Mouse (Mus musculus): ENCODE measurements around the gene Pcf11. TPM values are rescaled to one million over a fixed set of nuclear protein-coding genes. Genes with fewer than 3 reads are reported as not detected.

Gene Pcf11
- polyA plus RNA-seq (2015; fragmentation: Nextera tagmentation; extraction: Ambion mirVana) = 24.0 and 26.6 TPM in 2 replicates

DNA sequence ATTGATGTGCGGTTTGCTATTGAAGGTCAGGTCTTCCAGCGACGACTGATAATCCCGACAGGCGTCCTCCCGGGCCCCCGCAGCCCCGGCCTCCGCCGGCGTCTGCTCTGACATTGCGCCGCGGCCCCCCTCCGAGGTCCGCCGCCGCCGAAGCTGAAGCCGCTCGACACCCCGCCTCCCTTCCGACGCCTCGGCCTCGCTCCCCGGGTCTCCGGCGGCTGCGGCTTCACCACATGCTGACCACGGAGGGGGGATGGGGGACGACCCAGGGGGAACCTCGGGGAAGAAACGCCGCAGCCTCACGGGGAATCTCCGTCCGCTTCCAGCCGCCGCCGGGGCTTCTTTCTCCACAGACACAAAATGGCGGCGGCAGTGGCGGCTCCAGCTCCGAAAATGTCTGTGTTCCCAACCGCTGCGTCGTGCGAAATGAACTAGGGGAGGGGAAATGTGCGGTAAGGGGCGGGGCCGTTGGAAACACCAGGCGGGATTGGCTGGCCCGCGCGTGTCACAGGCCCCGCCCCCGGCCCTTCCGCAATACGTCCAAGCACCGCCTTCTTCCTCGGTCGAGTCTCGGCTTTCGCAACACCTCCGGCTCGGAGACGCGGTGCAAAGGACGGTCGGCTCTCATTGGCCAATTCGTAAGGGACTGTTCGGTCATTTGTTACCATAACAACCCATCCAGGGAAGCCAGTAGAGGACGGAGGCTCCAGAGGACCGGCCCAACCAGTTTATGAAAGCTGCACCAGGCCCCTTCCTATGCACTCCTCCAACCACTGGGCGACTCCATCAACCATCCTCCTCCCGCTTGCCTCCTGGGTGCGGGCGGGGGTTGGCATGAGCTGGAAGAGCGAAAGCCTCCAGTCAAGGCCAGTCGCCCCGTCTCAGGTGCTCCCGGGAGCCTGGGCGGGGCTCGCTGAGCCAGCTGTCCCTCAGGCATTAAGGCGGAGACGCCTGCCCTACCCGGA is at the start of gene Pcf11:
Pcf11 (minus strand) TSS at position 428 of the 965 bp plus-strand sequence.
- Histone ChIP-seq H3K36me3 (ENCODE audit: poor library complexity, severe bottlenecking) (peaks cover 7% of the 10 kb centered on the region; the same call in 1 of the 2 replicates), H3K4me1 (peaks cover 20% of the 10 kb centered on the region), H3K9ac (peak within 1 kb of the TSS; percentile 97), H3K27me3 (no peaks in the 10 kb centered on the region), H3K4me2 (peak within 1 kb of the TSS; percentile 80), H3K4me3 (peak within 1 kb of the TSS; percentile 99), H3K27ac (peak within 1 kb of the TSS; percentile 97), H3K9me3 (replicated peaks) (no peaks in the 10 kb centered on the region)
- ATAC-seq = peak; percentile 98
- WGBS = under 1% methylated on average over 87 of the region's 88 CpGs

DNA sequence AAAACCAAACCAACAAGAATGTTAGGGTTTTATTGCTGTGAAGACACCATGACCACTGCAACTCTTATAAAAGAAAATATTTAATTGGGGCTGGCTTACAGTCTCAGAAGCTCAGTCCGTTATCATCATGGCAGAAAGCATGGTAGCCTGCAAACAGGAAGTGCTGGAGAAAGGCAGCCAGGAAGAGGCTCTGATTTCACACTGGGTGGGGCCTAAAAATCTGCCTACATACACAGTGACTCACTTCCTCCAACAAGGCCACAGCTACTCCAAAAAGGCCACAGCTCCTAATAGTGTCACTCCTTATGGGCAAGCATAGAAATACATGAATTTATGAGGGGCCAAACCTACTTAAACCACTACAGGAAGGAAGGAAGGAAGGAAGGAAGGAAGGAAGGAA is 45.3 kb upstream of the Pcf11 start:
- 84% methylated on average over 1 of the region's 1 CpGs for WGBS
- H3K36me3 ChIP-seq (ENCODE audit: poor library complexity, severe bottlenecking) = no peaks in the 10 kb centered on the region
- H3K27ac ChIP-seq = no peak overlapping the region
- H3K4me1 ChIP-seq = no peaks in the 10 kb centered on the region
- H3K9me3 ChIP-seq (replicated peaks) = no peaks in the 10 kb centered on the region
- no peak for ATAC-seq
- H3K4me2 ChIP-seq = no peak overlapping the region
- no peak overlapping the region for H3K9ac ChIP-seq
- H3K4me3 ChIP-seq = no peak overlapping the region
- no peaks in the 10 kb centered on the region for H3K27me3 ChIP-seq

DNA sequence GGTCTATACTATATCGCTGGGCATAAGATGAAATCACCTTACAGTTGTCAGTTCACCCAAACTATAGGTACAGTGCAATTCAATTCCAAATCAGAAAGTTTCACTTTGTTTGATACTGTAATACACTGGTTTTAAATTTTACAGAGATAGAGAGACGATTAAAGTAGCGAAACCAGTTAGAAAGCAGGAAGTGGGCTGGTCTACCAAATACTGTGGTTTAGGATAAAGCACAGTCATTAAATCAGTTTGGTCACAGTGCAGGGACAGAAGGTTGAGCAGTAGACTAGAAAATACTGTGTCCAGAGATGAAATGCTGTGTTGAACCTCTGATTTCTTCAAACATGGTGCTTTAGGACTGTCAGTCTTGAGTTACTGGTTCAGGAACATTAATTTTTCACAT is 41.9 kb upstream of the Pcf11 start:
- Histone ChIP-seq H3K9ac (no peak overlapping the region), H3K27ac (no peak overlapping the region), H3K27me3 (no peaks in the 10 kb centered on the region), H3K4me3 (no peak overlapping the region), H3K36me3 (ENCODE audit: poor library complexity, severe bottlenecking) (no peaks in the 10 kb centered on the region), H3K4me1 (no peaks in the 10 kb centered on the region), H3K4me2 (no peak overlapping the region), H3K9me3 (replicated peaks) (no peaks in the 10 kb centered on the region)
- no peak for ATAC-seq
- 88% methylated on average over 3 of the region's 3 CpGs for WGBS

DNA sequence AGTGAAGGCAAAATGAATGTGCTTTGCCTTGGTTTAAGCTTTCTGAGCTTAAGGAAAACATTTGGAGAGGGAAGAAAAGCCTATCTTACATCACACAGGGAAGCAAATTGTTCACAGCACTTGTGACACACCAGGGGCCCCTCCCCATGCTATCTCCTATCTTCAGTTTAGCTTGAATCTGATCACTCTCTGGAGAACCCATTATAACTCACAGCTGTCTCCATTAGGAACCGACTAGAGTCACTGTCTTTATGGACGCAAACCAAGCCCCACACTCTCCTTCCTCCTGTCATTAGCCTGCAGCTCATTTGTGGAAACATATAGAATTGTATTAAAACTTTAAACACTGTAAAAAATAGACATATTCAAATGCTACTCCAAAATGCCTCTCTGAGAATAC is 39.8 kb upstream of the Pcf11 start:
- ATAC-seq = no peak
- Histone ChIP-seq H3K27me3 (no peaks in the 10 kb centered on the region), H3K4me2 (no peak overlapping the region), H3K9ac (no peak overlapping the region), H3K36me3 (ENCODE audit: poor library complexity, severe bottlenecking) (no peaks in the 10 kb centered on the region), H3K9me3 (replicated peaks) (no peaks in the 10 kb centered on the region), H3K4me3 (no peak overlapping the region), H3K27ac (no peak overlapping the region), H3K4me1 (no peaks in the 10 kb centered on the region)
- WGBS = 47% methylated on average over 2 of the region's 2 CpGs

DNA sequence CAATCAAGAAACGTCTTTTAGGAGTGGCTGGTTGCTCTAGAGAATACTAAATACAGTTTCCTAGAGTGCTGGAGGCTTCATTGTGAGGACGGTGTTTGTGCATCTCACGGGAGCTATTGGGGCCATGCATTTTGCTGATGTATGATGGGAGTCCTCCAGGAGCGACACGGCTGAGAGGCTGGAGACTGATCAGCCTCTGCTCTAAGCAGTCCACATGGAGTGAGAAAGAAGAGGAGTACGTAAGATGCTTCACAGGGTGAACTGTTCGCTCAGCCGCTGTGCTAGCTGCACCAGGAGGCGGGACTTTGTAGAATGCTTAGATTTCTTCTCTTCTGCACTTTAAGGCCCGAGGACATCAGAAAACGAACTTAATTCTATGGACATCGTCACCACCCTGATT is 37.0 kb upstream of the Pcf11 start:
- Histone ChIP-seq H3K27ac (no peak overlapping the region), H3K4me2 (no peak overlapping the region), H3K27me3 (no peaks in the 10 kb centered on the region), H3K36me3 (ENCODE audit: poor library complexity, severe bottlenecking) (no peaks in the 10 kb centered on the region), H3K4me1 (no peaks in the 10 kb centered on the region), H3K9ac (no peak overlapping the region), H3K4me3 (no peak overlapping the region), H3K9me3 (replicated peaks) (no peaks in the 10 kb centered on the region)
- no peak for ATAC-seq
- 75% methylated on average over 12 of the region's 12 CpGs for WGBS

DNA sequence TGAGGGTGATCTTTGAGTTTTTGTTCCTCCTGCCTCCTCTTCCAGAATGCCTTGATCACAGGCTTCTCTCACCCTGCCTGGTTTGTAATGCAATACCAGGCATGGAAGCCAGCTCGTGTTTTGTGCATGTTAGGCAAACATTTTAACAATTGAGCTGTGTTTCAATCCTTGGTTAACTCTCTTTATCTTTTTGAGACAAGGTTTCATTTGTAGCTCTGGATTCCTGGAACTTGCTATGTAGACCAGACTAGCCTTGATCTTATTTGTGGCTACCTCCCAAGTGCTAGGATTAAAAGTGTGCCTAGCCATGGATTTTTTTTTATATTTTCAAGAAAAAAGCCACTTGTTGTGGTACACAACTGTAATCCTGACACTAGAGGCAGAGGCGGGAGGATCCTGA is 35.8 kb upstream of the Pcf11 start:
- Histone ChIP-seq H3K9me3 (replicated peaks) (no peaks in the 10 kb centered on the region), H3K36me3 (ENCODE audit: poor library complexity, severe bottlenecking) (no peaks in the 10 kb centered on the region), H3K27ac (no peak overlapping the region), H3K9ac (no peak overlapping the region), H3K4me2 (no peak overlapping the region), H3K4me3 (no peak overlapping the region), H3K27me3 (no peaks in the 10 kb centered on the region), H3K4me1 (no peaks in the 10 kb centered on the region)
- 71% methylated on average over 2 of the region's 2 CpGs for WGBS
- ATAC-seq = no peak

DNA sequence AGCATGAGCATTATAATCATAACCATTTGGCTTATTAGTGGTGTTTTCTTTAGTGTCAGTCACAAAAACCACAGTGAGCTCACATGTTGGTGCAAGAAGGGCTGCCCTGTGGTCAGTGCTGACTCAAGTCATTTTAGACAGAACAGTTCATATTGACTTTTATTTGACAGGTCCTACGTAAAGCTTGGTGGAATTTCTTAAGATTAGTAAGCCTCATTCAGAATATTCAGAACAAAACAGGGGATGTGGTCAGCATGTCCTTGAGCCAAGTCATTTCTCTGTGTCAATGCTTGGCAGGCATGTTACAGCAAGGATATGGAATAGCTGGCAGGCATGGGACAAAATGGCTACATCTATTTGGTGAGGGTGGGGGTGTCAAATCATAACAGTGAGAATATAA is 33.9 kb upstream of the Pcf11 start:
- ATAC-seq = no peak
- Histone ChIP-seq H3K9ac (no peak overlapping the region), H3K27ac (no peak overlapping the region), H3K36me3 (ENCODE audit: poor library complexity, severe bottlenecking) (no peaks in the 10 kb centered on the region), H3K4me2 (no peak overlapping the region), H3K4me3 (no peak overlapping the region), H3K27me3 (no peaks in the 10 kb centered on the region), H3K4me1 (no peaks in the 10 kb centered on the region), H3K9me3 (replicated peaks) (no peaks in the 10 kb centered on the region)
- WGBS = 76% methylated on average over 1 of the region's 1 CpGs

DNA sequence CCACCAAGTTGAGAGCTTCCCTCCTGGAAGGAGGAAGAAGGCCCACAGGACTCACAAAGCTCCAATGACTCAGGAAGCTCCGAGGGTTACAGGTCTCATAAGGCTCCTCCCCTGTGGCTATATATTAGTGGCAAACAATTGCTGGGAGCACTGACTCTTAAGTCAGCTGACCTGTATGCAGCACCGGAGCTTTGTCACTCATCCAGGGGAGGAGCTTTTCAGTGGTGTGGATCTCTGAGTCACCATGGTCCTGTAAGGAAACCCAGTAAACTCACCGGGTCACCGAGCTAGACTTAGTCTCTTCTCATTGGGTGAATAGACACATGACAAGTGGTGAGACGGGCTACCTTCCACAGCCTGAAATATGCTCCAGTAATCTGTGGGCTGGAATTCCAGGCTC is 29.0 kb upstream of the Pcf11 start:
- H3K27ac ChIP-seq = no peak overlapping the region
- H3K9me3 ChIP-seq (replicated peaks) = no peaks in the 10 kb centered on the region
- H3K36me3 ChIP-seq (ENCODE audit: poor library complexity, severe bottlenecking) = no peaks in the 10 kb centered on the region
- no peak overlapping the region for H3K4me2 ChIP-seq
- no peak for ATAC-seq
- no peak overlapping the region for H3K4me3 ChIP-seq
- 83% methylated on average over 5 of the region's 5 CpGs for WGBS
- no peaks in the 10 kb centered on the region for H3K27me3 ChIP-seq
- no peaks in the 10 kb centered on the region for H3K4me1 ChIP-seq
- no peak overlapping the region for H3K9ac ChIP-seq

DNA sequence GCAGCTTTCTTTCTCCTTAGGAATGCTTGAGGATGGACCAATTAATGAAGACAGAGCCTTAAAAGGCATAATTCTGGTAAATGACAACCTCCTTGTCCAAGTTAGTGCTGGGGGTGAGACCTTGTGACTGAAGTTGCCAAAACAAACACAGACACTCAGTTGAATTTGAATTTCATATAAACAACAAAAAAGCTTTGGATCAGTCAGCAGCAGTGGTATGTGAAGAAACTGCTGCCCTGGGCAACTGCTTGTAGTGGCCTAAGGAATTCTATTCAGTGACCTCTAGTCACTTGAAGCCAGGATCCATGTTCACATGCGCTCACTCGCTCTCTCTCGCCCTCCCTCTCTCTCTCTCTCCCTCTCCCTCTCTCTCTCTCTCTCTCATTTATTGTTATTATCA is 26.7 kb upstream of the Pcf11 start:
- H3K4me2 ChIP-seq = no peak overlapping the region
- no peak overlapping the region for H3K4me3 ChIP-seq
- no peak for ATAC-seq
- H3K4me1 ChIP-seq = no peaks in the 10 kb centered on the region
- no peak overlapping the region for H3K27ac ChIP-seq
- H3K36me3 ChIP-seq (ENCODE audit: poor library complexity, severe bottlenecking) = no peaks in the 10 kb centered on the region
- WGBS = 80% methylated on average over 3 of the region's 3 CpGs
- no peaks in the 10 kb centered on the region for H3K27me3 ChIP-seq
- H3K9me3 ChIP-seq (replicated peaks) = no peaks in the 10 kb centered on the region
- no peak overlapping the region for H3K9ac ChIP-seq

DNA sequence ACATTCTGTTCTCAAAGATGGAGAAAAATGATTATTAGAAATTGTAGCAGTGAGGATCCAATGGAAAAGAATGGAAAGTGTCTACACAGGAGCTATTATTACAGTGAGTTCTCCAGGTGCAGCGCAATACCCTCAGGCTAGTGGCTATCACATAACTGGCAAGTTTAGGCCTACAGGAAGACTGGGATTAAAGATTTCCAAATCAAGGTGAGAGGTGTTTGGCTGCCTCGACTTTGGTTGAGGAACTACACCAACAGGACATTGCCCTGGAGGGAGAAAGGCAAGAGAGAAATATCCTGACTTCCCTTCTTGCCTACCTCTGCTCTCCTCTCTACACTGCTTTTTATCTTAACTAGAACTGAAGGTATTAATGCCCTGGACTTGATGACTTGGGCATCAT is 19.4 kb upstream of the Pcf11 start:
- no peak overlapping the region for H3K4me2 ChIP-seq
- H3K36me3 ChIP-seq (ENCODE audit: poor library complexity, severe bottlenecking) = no peaks in the 10 kb centered on the region
- H3K27me3 ChIP-seq = no peaks in the 10 kb centered on the region
- no peak for ATAC-seq
- no peak overlapping the region for H3K27ac ChIP-seq
- no peaks in the 10 kb centered on the region for H3K9me3 ChIP-seq (replicated peaks)
- no peak overlapping the region for H3K4me3 ChIP-seq
- no peaks in the 10 kb centered on the region for H3K4me1 ChIP-seq
- 76% methylated on average over 2 of the region's 2 CpGs for WGBS
- no peak overlapping the region for H3K9ac ChIP-seq

DNA sequence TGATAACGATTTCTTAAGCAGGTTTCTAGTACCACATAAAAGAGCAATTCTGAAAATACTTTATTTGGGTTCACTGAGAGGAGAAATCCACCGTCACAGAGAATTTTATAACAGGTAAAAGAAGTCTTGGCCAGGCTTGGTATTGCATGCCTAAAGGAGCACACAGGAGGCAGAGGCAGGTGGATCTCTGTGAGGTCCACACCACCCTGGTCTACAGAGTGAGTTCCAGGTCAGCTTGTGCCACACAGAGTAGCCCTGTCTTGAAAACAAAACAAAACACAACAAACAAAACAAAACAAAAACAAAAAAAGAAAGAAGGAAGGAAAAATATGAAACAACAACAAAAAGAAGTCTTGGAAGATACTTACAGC is 18.6 kb upstream of the Pcf11 start:
- Histone ChIP-seq H3K4me1 (no peaks in the 10 kb centered on the region), H3K9me3 (replicated peaks) (no peaks in the 10 kb centered on the region), H3K36me3 (ENCODE audit: poor library complexity, severe bottlenecking) (no peaks in the 10 kb centered on the region), H3K4me2 (no peak overlapping the region), H3K9ac (no peak overlapping the region), H3K4me3 (no peak overlapping the region), H3K27me3 (no peaks in the 10 kb centered on the region), H3K27ac (no peak overlapping the region)
- 68% methylated on average over 2 of the region's 2 CpGs for WGBS
- no peak for ATAC-seq

DNA sequence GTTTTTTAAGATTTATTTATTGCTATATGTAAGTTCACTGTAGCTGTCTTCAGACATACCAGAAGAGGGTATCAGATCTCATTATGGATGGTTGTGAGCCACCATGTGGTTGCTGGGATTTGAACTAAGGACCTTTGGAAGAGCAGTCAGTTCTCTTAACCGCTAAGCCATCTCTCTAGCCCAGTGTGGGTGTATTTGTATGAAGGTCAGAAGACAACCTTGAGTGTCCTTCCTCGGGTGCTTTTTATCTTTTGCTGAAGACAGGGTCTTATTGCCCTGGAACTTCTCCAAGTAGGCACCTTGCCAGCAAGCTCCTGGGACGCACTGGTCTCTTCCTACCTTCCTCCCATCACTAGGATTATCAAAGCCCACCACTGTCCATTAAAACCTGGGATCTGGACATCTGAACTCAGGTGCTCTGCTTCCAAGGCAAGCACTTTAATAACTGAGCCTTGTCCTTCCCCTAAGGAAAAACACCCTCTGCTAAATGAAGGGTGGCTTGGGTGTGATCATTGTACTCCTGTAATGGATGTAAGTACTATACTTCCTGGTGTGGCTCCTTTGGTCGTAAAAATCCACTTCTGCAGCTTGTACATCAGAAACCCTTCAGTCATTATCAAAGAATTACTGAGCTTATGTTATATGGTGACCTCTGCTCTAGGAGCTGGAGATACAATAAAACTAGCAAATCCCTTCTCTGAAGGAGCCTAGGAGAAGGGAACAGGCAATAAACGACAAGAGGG is 18.0 kb upstream of the Pcf11 start:
- Histone ChIP-seq H3K4me1 (no peaks in the 10 kb centered on the region), H3K36me3 (ENCODE audit: poor library complexity, severe bottlenecking) (no peaks in the 10 kb centered on the region), H3K27ac (no peak overlapping the region), H3K9me3 (replicated peaks) (no peaks in the 10 kb centered on the region), H3K9ac (no peak overlapping the region), H3K4me3 (no peak overlapping the region), H3K27me3 (no peaks in the 10 kb centered on the region), H3K4me2 (no peak overlapping the region)
- 72% methylated on average over 5 of the region's 5 CpGs for WGBS
- ATAC-seq = no peak

All from forebrain, embryonic 13.5 days (tissue).